Mouse (Mus musculus) megakaryocyte, embryonic 14.5 days (primary cell): Measurements from ENCODE around the gene Gm8300. TPM values are rescaled to one million over a fixed set of nuclear protein-coding genes. Genes with fewer than 3 reads are reported as not detected.
"Not testable (repeated sequence)": the region's sequence is repeated elsewhere in the genome, so short reads cannot be mapped to it uniquely, and the experiment has no call there.

Experiments
- H3K27me3 ChIP-seq: replicated peaks from 2 replicates; pipeline ENCODE3; 2012; ENCODE audit warnings: inconsistent platforms
- H3K36me3 ChIP-seq: replicated peaks from 2 replicates; pipeline ENCODE3; 2012; ENCODE audit warnings: low read length, inconsistent platforms, mixed read lengths
- H3K4me1 ChIP-seq: 2 replicates; pipeline ENCODE4 v1.6.1; 2012; ENCODE audit warnings: inconsistent platforms
- H3K4me3 ChIP-seq: replicated peaks from 2 replicates; pipeline ENCODE3; 2012; ENCODE audit warnings: moderate library complexity, mild to moderate bottlenecking, inconsistent platforms
- H3K9me3 ChIP-seq: 2 replicates; pipeline ENCODE4 v1.6.1; 2012; ENCODE audit warnings: inconsistent platforms
- GATA1 ChIP-seq: IDR thresholded peaks from 3 replicates; pipeline ENCODE4 v1.6.1; 2012; ENCODE audit warnings: mixed read lengths, low read length, inconsistent platforms, borderline replicate concordance
- polyA plus RNA-seq: library from polyadenylated mRNA; stranded (reverse); fragments of >175 nt; gene quantifications from 2 replicates; pipeline ENCODE4 v1.2.3, GENCODE M21; 2012; ENCODE audit warnings: low replicate concordance; ENCODE audit not compliant: insufficient read depth

The Gm8300 gene
- polyA plus RNA-seq, 1 experiment, result not detected

DNA sequence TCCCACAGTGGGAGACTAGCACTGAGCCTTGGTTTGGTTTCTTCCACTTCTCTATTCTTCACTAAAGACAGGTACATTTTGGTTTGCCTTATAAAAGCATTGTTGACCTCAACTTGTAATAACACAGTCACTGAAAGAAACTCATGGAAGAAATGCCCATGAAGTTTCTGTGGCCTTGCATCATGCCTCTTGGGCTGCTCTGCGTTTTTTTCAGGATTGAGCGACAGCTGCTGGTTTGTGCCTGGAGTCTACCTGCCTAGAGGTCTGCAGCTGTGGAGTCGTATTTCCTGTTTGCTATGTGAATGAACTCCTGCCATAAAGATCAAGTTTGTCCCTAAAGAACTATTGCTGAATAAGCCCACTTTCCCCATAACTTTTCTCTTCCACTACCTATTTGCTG lies 29.8 kb downstream of the Gm8300 start:
- Histone ChIP-seq H3K4me1 (no peaks in the 10 kb centered on the region), H3K36me3 (no peaks in the 10 kb centered on the region), H3K27me3 (no peaks in the 10 kb centered on the region), H3K9me3 (0 out of 2 replicates have a peak, but pooled peaks cover 4% of the 10 kb centered on the region), H3K4me3 (no peak overlapping the region)
- no peak for TF ChIP-seq GATA1

GRCm38 (mm10) chr12:87550628-87551027 lies 36.5 kb downstream of the Gm8300 start:
- not testable (repeated sequence) for H3K4me1 ChIP-seq, H3K27me3 ChIP-seq, H3K36me3 ChIP-seq, H3K9me3 ChIP-seq, H3K4me3 ChIP-seq

Other genes starting within 250 kb of the Gm8300 start
- 2.2 and 3.4 TPM in 2 replicates for gene Vipas39, start 248.1 kb upstream of the Gm8300 start, polyA plus RNA-seq
- gene Ahsa1, start 247.8 kb upstream of the Gm8300 start, polyA plus RNA-seq, result 21.3 and 90.4 TPM in 2 replicates
- 0.04 TPM in 1 of 2 replicates, not detected in the other for gene Ism2, start 214.6 kb upstream of the Gm8300 start, polyA plus RNA-seq
- gene Sptlc2, start 126.0 kb upstream of the Gm8300 start, polyA plus RNA-seq, result 5.6 and 44.0 TPM in 2 replicates
- gene Slirp, start 70.4 kb upstream of the Gm8300 start, polyA plus RNA-seq, result 2.9 TPM in 1 of 2 replicates, not detected in the other
- 36.7 and 132 TPM in 2 replicates for gene Alkbh1, start 70.3 kb upstream of the Gm8300 start, polyA plus RNA-seq
- gene Snw1, start 42.0 kb upstream of the Gm8300 start, polyA plus RNA-seq, result 2.3 and 27.5 TPM in 2 replicates
- gene Gm5788, start 19.6 kb upstream of the Gm8300 start, polyA plus RNA-seq, result not detected in 2 replicates
- gene Oog1, start 88.4 kb downstream of the Gm8300 start, polyA plus RNA-seq, result not detected in 2 replicates
- gene Gm4027, start 104.6 kb downstream of the Gm8300 start, polyA plus RNA-seq, result not detected in 2 replicates
- not detected in 2 replicates for gene Gm16381, start 130.3 kb downstream of the Gm8300 start, polyA plus RNA-seq